Mouse (Mus musculus) kidney, adult 11 months (tissue): ENCODE measurements around the gene Slc35c2.

Experiments used
- DNase-seq: peaks from one replicate; pipeline ENCODE4 v3.0.0; 2022

Gene Slc35c2

DNA sequence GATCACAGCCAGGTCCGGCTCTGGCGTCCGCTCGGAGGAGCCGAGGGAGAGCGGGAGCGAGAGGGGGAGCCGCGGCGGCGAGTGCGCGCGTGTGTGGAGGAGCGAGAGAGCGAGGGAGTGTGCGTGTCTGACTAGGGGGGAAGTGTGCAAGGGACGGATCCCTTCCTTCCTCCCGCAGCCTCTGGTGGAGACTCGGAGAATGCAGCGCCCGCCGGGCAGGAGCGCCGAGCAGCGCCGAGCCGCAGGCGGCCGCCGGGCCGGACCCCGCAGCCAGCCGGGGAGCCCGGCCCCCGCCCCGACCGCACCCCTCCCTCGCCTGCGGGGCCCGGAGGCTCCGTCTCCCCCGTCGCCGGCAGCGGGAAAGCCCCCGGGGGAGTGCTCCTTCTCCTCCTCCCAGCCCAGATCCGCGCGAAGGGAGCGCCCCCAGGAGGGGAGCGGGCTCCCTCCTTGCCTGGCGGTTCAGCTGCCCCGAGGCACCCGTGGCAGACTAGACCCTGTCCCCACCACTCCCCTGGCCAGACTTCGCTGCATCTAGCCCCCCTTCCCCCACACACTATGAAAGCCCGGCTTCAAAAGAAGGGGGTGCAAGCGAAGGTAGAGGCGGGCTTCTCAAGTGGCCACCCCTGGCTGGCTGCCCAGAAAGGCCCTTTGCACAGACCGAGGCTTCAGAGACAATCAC, 52.9 kb downstream of the Slc35c2 start, which contains the start of gene Cdh22:
Gene Cdh22, minus strand, starts transcription at position 241 of the 679 bp plus-strand sequence.
- no peak for DNase-seq

DNA sequence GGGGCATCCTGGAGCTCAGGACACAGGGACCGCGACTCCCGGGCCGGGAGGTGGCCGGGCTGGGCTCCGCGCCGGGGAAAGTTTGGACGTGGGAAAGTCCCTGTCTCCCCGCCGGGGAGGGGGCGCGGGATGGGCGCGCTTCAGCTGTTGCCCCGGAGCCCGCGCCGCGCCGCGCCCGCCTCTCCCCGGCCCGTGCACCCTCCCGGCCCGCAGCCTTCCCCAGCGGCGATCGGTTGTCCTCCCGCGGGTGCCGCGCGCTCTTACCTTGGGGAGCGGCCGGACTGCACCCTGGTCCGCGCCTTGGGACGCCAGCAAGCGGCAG, 53.4 kb downstream of the Slc35c2 start:
- DNase-seq = no peak

GRCm38 (mm10) chr2:165233491-165234290, 54.0 kb downstream of the Slc35c2 start:
- DNase-seq = no peak

DNA sequence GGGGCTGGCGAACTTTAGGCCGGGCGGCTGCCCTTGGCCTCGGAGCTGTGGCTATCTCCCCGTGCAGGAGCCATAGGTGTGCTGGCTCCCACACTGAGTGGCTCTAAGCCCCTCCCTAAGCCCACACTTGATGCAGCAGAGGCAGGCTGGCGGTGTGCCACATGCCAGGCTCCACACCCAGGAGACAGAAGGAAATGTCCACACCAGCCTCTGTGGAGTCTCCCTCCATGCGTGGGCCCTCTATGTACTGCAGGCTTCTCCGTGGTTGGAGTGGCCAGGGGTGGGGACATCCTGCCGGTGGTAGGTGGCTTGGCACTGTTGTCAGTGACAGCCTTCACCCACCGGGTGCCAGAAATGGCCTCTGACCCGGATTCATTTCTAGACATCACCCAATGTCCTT, 58.6 kb downstream of the Slc35c2 start:
- DNase-seq = no peak
